Comparison of ENCODE assay signal across 8 mouse cellular contexts in the genomic region with DNA sequence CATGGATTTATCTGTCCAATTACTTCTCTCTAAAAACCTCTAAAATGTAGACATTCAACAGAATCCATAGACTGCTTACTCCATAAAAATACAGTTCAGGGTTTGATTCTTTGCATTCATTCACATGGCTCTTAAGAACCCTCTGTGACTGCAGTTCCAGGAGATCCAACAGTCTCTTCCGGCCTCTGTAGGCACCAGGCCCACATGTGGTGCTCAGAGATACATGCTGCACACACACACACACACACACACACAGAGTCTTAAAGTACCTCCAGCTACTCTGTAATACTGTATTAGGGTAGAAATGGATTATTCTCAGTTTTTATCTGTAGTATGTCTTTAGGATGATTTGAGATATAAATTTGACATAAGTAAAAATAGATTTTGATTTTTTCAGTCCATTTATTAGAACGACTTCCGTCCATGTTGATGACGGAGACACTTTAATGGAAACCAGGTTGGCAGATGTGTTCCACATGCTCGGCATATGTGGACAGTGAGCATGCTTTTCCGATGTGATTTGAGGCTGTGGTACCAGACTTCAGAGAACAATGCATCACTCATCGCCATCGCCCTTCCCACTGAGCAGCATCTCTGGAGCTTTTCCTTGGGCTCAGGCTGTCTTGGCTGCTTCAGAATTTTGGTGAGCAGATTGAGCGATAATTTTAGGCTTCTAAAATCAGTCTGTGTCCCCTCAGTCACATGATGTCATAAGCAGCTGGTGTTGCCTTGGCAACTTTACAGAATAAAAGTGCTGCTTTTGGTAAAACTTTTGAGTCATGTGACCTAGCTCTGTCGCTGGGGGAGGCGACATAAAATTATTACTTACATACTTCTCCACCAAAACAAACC. TPM values are rescaled to one million over a fixed set of nuclear protein-coding genes. Genes with fewer than 3 reads are reported as not detected.
A peak's percentile ranks its signal among the peaks of the same experiment; 100 is the strongest.
DNase-seq lines count a peak whose midpoint lies in the region; ATAC-seq and TF ChIP-seq lines count a peak whose summit lies in the region.

No protein-coding gene starts in this region.

- no peaks in the 10 kb centered on the region for H3K9me3 ChIP-seq in heart, embryonic 11.5 days (replicated peaks; ENCODE audit: control insufficient read depth, low read length)

- intact Hi-C loops in heart, adult 2 months (cut with DNase I), result no loop called here
- intact Hi-C loops in left cerebral cortex, postnatal 36 days (cut with DNase I), result loop anchor here (1.0 to 5.0 kb wide), 2 partner anchors 57 to 69 kb away; no protein-coding TSS in a partner anchor

- no peak for TF ChIP-seq POLR2A in heart, adult 2 months (IDR thresholded peaks at IDR 0.05; ENCODE audit: insufficient read depth, low read depth, low read length)
- TF ChIP-seq POLR2A in cortical plate, adult 2 months (IDR thresholded peaks at IDR 0.05; ENCODE audit: extremely low read depth, insufficient read depth, low read length), result peak; percentile 52; the same call in 1 of the 2 replicates

- H3K4me2 ChIP-seq in heart, embryonic 11.5 days, result no peak overlapping the region

- no peak for TF ChIP-seq EP300 in heart, adult 2 months (IDR thresholded peaks at IDR 0.05; ENCODE audit: insufficient read depth, low read depth, low read length)

- no peak for ATAC-seq in heart, embryonic 11.5 days (replicated peaks; ENCODE audit: insufficient number of reproducible peaks, low FRiP score, low TSS enrichment)

- 64% methylated on average over 11 of the region's 11 CpGs for WGBS in heart, adult 2 months
- 64% methylated on average over 11 of the region's 11 CpGs for WGBS in heart, embryonic 11.5 days (ENCODE audit: insufficient replicate concordance)

- H3K27me3 ChIP-seq in heart, adult 2 months (ENCODE audit: control insufficient read depth, insufficient read depth, low read length), result no peaks in the 10 kb centered on the region
- no peaks in the 10 kb centered on the region for H3K27me3 ChIP-seq in heart, embryonic 11.5 days (ENCODE audit: control insufficient read depth, insufficient read depth, low read length)

- peak; percentile 7 to 17 for DNase-seq in heart, adult 2 months
- DNase-seq in frontal cortex, postnatal 36 days (ENCODE audit: low spot score in 2 of 2), result peak; percentile 69 to 93
- peak; percentile 77 to 82 for DNase-seq in left cerebral cortex, postnatal 36 days (ENCODE audit: low spot score in 2 of 2)
- DNase-seq in adrenal gland, postnatal 10 days, result no peak
- DNase-seq in yolk sac, embryonic 10.5 days (ENCODE audit: low spot score), result no peak
- no peak for DNase-seq in thymus, postnatal 25 days

- H3K9ac ChIP-seq in heart, adult 2 months (ENCODE audit: low read depth, low read length), result no peak overlapping the region
- no peak overlapping the region for H3K9ac ChIP-seq in heart, embryonic 11.5 days (ENCODE audit: low read depth, low read length)

- no peaks in the 10 kb centered on the region for H3K79me2 ChIP-seq in heart, adult 2 months (replicated peaks; ENCODE audit: control insufficient read depth, insufficient read depth, low read length)

- H3K27ac ChIP-seq in heart, adult 2 months, result no peak overlapping the region
- no peak overlapping the region for H3K27ac ChIP-seq in heart, embryonic 11.5 days (ENCODE audit: low read depth, low read length)
- H3K27ac ChIP-seq in cortical plate, adult 2 months (ENCODE audit: insufficient read depth, low read length), result 0 out of 2 replicates have a peak overlapping the region, but pooled peaks have one; percentile 24

- H3K4me3 ChIP-seq in heart, adult 2 months, result no peak overlapping the region
- H3K4me3 ChIP-seq in heart, embryonic 11.5 days (ENCODE audit: low read depth, low read length), result no peak overlapping the region
- H3K4me3 ChIP-seq in cortical plate, adult 2 months (ENCODE audit: insufficient read depth, low read length), result no peak overlapping the region

- no peak for TF ChIP-seq CTCF in heart, adult 2 months (IDR thresholded peaks at IDR 0.05)
- TF ChIP-seq CTCF in cortical plate, adult 2 months (IDR thresholded peaks at IDR 0.05; ENCODE audit: extremely low read depth, insufficient read depth, low read length), result no peak

- H3K4me1 ChIP-seq in heart, adult 2 months (ENCODE audit: control insufficient read depth, insufficient read depth, low read length), result no peaks in the 10 kb centered on the region
- no peaks in the 10 kb centered on the region for H3K4me1 ChIP-seq in heart, embryonic 11.5 days (ENCODE audit: control insufficient read depth, insufficient read depth, low read length)
- peaks cover 11% of the 10 kb centered on the region for H3K4me1 ChIP-seq in cortical plate, adult 2 months (ENCODE audit: control insufficient read depth, insufficient read depth, low read length)

- H3K36me3 ChIP-seq in heart, adult 2 months (ENCODE audit: control insufficient read depth, insufficient read depth, low read length), result no peaks in the 10 kb centered on the region
- no peaks in the 10 kb centered on the region for H3K36me3 ChIP-seq in heart, embryonic 11.5 days (ENCODE audit: control insufficient read depth, insufficient read depth, low read length)

RNA-seq across cellular contexts. Expression of gene Mex3b, which starts 56.3 kb away (rescaled TPM):
- total RNA-seq in heart, adult 2 months (2021), result 1 to 10 TPM; 1.4 TPM
- 1.7 and 2.1 TPM in 2 replicates for polyA plus RNA-seq in heart, adult 2 months (2012; rRNA removed)
- 10.8 and 12.2 TPM in 2 replicates for polyA plus RNA-seq in heart, embryonic 11.5 days (2014; fragmentation: Nextera tagmentation; extraction: Ambion mirVana)
- polyA plus RNA-seq in cortical plate, adult 2 months (2012; rRNA removed), result 20.6 and 22.6 TPM in 2 replicates
- 10 to 100 TPM; 22.9 to 31.4 TPM for total RNA-seq in left cerebral cortex, postnatal 36 days (2021)
- 1 to 10 TPM; 4.6 to 7.7 TPM for total RNA-seq in adrenal gland, postnatal 10 days (2021)

Comparison
In these comparisons a context has a peak if more than half of its experiments do, and no peak if none do; other contexts are left out.
1. DNase-seq: peak in heart, adult 2 months (2 of 2), frontal cortex, postnatal 36 days (2 of 2) and left cerebral cortex, postnatal 36 days (2 of 2); none in adrenal gland, postnatal 10 days (single experiment), yolk sac, embryonic 10.5 days (single experiment) and thymus, postnatal 25 days (single experiment).